Mouse (Mus musculus) megakaryocyte-erythroid progenitor cell, adult 5 weeks (primary cell): ENCODE data around the gene Spats2l. TPM values are rescaled to one million over a fixed set of nuclear protein-coding genes. Genes with fewer than 3 reads are reported as not detected.

ENCODE experiments used
- polyA plus RNA-seq: library from polyadenylated mRNA; stranded (reverse); fragments of >175 nt; gene quantifications from 2 replicates; pipeline ENCODE4 v1.2.3, GENCODE M21; 2012

Gene Spats2l
- not detected in 2 replicates for polyA plus RNA-seq

GRCm38 (mm10) chr1:57774001-57774667 is at the start of gene Spats2l:
TSS of gene Spats2l (plus strand) at chr1:57774162.

GRCm38 (mm10) chr1:57995432-57996132 is 221.6 kb downstream of the Spats2l start, which contains the start of gene Sgo2a:
TSS of gene Sgo2a (plus strand) at chr1:57995971.

Other genes starting within 250 kb of the Spats2l start
- gene Sgo2a, start 221.8 kb downstream of the Spats2l start, polyA plus RNA-seq = 1.3 and 1.6 TPM in 2 replicates
- gene Kctd18, start 244.8 kb downstream of the Spats2l start, polyA plus RNA-seq = 9.4 and 12.7 TPM in 2 replicates